Mouse (Mus musculus) C2C12 (cell line): ENCODE measurements around the gene Nosip.

ENCODE experiments used
- CTCF ChIP-seq: IDR thresholded peaks from one replicate; pipeline ENCODE4 v1.5.1; 2011; ENCODE audit not compliant: control insufficient read depth, insufficient read depth, insufficient read length
- MAX ChIP-seq: IDR thresholded peaks from one replicate; pipeline ENCODE4 v1.6.1; 2011; ENCODE audit warnings: mild to moderate bottlenecking, control low read depth
- USF1 ChIP-seq: IDR thresholded peaks from one replicate; pipeline ENCODE4 v1.6.1; 2011; ENCODE audit warnings: low read depth, mild to moderate bottlenecking, control low read depth, moderate library complexity

GRCm38 (mm10) chr7:45035631-45036030, 26.6 kb upstream of the Nosip start:
- TF ChIP-seq CTCF (no peak), MAX (no peak), USF1 (no peak)
